Mouse (Mus musculus) liver, postnatal 0 days (tissue): ENCODE measurements at regions not wholly inside any gene's neighbourhood (a gene's known extent, or its start where the extent isn't known, plus 50 kb on each side); places are given as distances from the start of the nearest gene placed in this dataset.

Experiments used
- CTCF ChIP-seq: sonication (generic); IDR thresholded peaks from 2 replicates; pipeline ENCODE4 v1.5.1; 2016; ENCODE audit warnings: antibody characterized with exemption, low read depth
- EP300 ChIP-seq: IDR thresholded peaks from 2 replicates; pipeline ENCODE4 v1.6.1; 2016; ENCODE audit warnings: antibody characterized with exemption, low read depth, mild to moderate bottlenecking

- no peak for TF ChIP-seq EP300
- TF ChIP-seq CTCF = no peak
Observed at GRCm38 (mm10) chr9:79029456-79029855, 414.1 kb downstream of the Cd109 start.
